Mouse (Mus musculus) cerebellum, postnatal 14 days (tissue): ENCODE results near the gene Psg25.
A peak's percentile ranks its signal among the peaks of the same experiment; 100 is the strongest.
"Not testable (repeated sequence)": the region's sequence is repeated elsewhere in the genome, so short reads cannot be mapped to it uniquely, and the experiment has no call there.

Experiments
- DNase-seq, 2 experiments: peaks; one replicate each; pipeline ENCODE4 v3.0.0; 2021; ENCODE audit warnings: mixed read lengths in 2 of 2

Gene Psg25

DNA sequence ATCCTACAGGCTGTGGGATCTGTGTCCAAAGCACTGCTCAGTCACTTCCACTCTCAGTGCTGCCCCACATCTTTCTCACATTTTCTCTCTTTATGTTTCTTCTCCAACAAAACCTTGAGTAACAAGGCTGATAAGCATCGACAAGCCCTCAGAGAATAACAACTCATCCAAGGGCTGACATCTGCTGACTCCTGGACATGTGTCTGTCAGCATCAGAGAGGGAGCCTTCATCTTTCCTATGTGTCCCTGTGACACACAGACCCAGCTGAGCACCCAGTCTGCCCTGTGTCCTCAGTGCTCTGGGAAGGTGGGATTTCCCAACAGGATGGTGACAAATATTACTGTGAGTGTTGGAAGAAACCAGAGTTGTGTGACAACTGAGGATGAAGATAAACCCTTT is at the start of gene Psg25:
Gene Psg25 (minus strand): TSS at position 101 of the 400 bp plus-strand sequence.
- DNase-seq, result no peak

GRCm38 (mm10) chr7:18567205-18567604 is 35.1 kb upstream of the Psg25 start, which contains the start of gene Psg27:
Psg27 (minus strand) TSS chr7:18567305.
- DNase-seq, result no peak

DNA sequence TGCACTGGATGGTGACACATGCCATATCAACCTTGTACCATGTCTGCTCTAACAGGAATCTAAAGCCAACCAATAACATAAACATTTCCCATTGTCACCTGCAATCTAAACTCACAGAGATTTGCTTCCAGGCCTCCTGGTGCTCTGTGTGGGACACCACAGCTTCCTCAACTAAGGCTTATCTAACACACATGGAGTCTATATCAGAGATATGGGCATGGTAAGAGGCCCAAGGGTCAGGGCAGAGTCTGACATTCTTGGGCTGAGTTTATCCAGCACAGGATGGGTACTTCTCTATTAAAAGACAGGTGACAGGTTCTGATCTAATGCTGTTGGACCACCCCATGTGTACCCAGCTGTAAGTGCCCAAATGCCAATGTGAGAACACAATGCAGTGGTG is 27.8 kb upstream of the Psg25 start:
- DNase-seq, result no peak

DNA sequence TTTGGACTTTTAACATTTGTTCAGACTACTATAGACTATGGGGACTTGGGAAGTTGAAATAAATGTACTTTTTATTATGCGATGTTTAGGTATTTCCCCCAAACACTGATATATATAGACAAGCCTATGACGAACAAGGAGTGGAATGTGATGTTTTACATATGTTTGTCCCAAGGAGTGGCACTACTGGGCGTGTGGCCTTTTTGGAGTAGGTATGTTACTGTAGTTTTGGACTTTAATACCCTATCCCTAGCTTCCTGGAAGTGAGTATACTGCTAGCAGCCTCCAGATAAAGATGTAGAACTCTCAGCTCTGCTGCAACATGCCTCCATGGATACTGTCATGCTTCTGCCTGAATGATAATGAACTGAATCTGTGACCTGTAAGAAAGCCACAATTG is 23.7 kb upstream of the Psg25 start:
- DNase-seq, result not testable (repeated sequence)

GRCm38 (mm10) chr7:18533420-18533819 is 1.4 kb upstream of the Psg25 start:
- DNase-seq, result no peak

GRCm38 (mm10) chr7:18524668-18525067 is 7.4 kb downstream of the Psg25 start:
- DNase-seq, result no peak

DNA sequence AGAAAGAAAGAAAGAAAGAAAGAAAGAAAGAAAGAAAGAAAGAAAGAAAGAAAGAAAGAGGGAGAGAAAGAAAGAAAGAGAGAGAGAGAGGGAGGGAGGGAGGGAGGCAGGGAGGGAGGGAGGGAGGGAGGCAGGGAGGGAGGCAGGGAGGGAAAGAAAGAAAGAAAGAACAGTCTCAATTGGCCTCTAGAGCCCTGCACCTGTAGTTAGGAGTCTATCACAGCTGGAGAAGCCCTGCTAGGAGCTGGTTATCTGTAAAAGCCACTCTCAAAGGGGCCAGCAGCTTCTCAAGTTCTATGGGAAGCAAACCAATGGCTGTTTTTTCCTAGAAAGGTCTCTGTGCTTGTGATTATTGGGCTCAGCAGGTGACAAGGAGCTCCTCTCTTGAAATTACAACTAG is 19.2 kb downstream of the Psg25 start:
- DNase-seq, result not testable (repeated sequence)

- not testable (repeated sequence) for DNase-seq
These were observed 19.7 kb downstream of the Psg25 start for GRCm38 (mm10) chr7:18512417-18512816.

DNA sequence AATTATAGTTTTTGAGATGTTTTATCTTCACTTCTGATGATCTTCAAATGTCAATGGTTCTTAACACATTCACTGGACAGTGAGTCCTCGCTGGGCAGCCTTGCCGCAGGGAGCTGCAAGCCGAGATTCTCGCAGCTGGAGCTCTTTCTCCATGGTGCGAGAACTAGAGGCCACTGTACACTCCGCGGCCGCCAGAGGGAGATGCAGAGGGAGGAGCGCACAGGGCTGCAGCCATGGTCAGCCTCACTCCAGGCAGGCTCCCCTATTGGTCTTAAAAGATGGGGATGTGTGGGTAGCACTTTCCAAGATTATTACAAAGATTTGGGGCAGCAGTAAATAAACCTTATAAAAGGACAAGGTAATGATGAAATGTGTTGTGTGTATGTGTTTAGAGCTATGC is 20.6 kb downstream of the Psg25 start:
- DNase-seq, result peak; percentile 0 to 1

DNA sequence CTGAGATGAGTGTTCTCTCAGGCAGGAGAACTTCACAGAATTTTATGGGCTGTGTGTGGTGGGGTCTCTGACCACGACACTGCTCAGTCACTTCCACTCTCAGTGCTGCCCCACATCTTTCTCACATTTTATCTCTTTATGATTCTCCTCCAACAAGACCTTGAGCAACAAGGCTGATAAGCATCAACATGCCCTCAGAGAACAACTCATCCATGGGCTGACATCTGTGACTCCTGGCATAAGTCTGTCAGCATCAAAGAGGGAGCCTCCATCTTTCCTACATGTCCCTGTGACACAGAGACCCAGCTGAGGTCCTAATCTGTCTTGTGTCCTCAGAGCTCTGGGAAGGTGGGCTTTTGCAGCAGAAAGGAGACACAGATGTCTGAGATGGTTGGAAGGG is 48.0 kb downstream of the Psg25 start, which contains the start of gene Psg26:
Gene Psg26 (minus strand): TSS at position 101 of the 400 bp plus-strand sequence.
- DNase-seq, result no peak
